Mouse (Mus musculus) heart, embryonic 16.5 days (tissue): ENCODE measurements around the gene Dmrt2. TPM values are rescaled to one million over a fixed set of nuclear protein-coding genes. Genes with fewer than 3 reads are reported as not detected.

ENCODE experiments used
- ATAC-seq: fragments of 200-750 bp; cut with Nextera tagmentation; replicated peaks from 2 replicates; pipeline ENCODE4 v1.8.0; 2017; ENCODE audit warnings: moderate number of reproducible peaks; ENCODE audit not compliant: insufficient read depth, low FRiP score; ENCODE audit errors: extremely low read depth
- H3K27ac ChIP-seq: fragments of 300-500 bp; sonication (generic); 2 replicates; pipeline ENCODE4 v1.5.1; 2014; ENCODE audit warnings: mild to moderate bottlenecking, low read length, control low read depth, moderate library complexity
- H3K27me3 ChIP-seq: fragments of 300-500 bp; sonication (generic); 2 replicates; pipeline ENCODE4 v1.6.1; 2014; ENCODE audit warnings: low read length, mixed read lengths; ENCODE audit not compliant: control insufficient read depth, insufficient read depth
- H3K36me3 ChIP-seq: fragments of 300-500 bp; sonication (generic); 2 replicates; pipeline ENCODE4 v1.6.1; 2014; ENCODE audit not compliant: control insufficient read depth, insufficient read depth
- H3K4me1 ChIP-seq: fragments of 300-500 bp; sonication (generic); 2 replicates; pipeline ENCODE4 v1.6.1; 2014; ENCODE audit warnings: low read length, mixed read lengths; ENCODE audit not compliant: control insufficient read depth, insufficient read depth
- H3K4me2 ChIP-seq: fragments of 300-500 bp; sonication (generic); 2 replicates; pipeline ENCODE4 v1.6.1; 2014; ENCODE audit warnings: low read depth, mild to moderate bottlenecking, control low read depth, low read length
- H3K4me3 ChIP-seq: fragments of 300-500 bp; sonication (generic); 2 replicates; pipeline ENCODE4 v1.5.1; 2014; ENCODE audit warnings: mild to moderate bottlenecking, control low read depth, low read length
- H3K9ac ChIP-seq: fragments of 300-500 bp; sonication (generic); 2 replicates; pipeline ENCODE4 v1.6.1; 2014; ENCODE audit warnings: low read length, control low read depth
- H3K9me3 ChIP-seq: fragments of 300-500 bp; sonication (generic); replicated peaks from 2 replicates; pipeline ENCODE4 v1.6.1; 2016; ENCODE audit warnings: low read length; ENCODE audit not compliant: control insufficient read depth
- WGBS: fragments of 180-500 bp; shearing (Covaris S2); extraction: QIAGEN DNeasy Blood & Tissue Kit; methylation state at CpG from one replicate; pipeline ENCODE4 v1.1.7; 2014; 5-methylcytosine and 5-hydroxymethylcytosine counted together
- polyA plus RNA-seq: library from polyadenylated mRNA; unstranded; fragments of >200 nt; fragmentation: Nextera tagmentation; extraction: Ambion mirVana; gene quantifications from 2 replicates; pipeline ENCODE4 v1.2.1, GENCODE M21; 2015

Dmrt2 gene
- 2.5 and 4.8 TPM in 2 replicates for polyA plus RNA-seq

GRCm38 (mm10) chr19:25672101-25672950 is at the start of gene Dmrt2:
Gene Dmrt2, plus strand, starts transcription at chr19:25672411.
- H3K36me3 ChIP-seq, result no peaks in the 10 kb centered on the region
- ATAC-seq, result peak; percentile 95
- H3K27me3 ChIP-seq, result peaks cover 90% of the 10 kb centered on the region
- H3K4me3 ChIP-seq, result peak within 1 kb of the TSS; percentile 53
- WGBS, result under 1% methylated on average over 44 of the region's 44 CpGs
- H3K4me1 ChIP-seq, result peaks cover 19% of the 10 kb centered on the region
- peak within 1 kb of the TSS; percentile 73 for H3K4me2 ChIP-seq
- H3K9ac ChIP-seq, result peak within 1 kb of the TSS; percentile 3; the same call in 1 of the 2 replicates
- no peaks in the 10 kb centered on the region for H3K9me3 ChIP-seq
- H3K27ac ChIP-seq, result no peak within 1 kb of the TSS

- H3K27me3 ChIP-seq, result peaks cover 48% of the 10 kb centered on the region
- H3K27ac ChIP-seq, result no peak overlapping the region
- no peaks in the 10 kb centered on the region for H3K4me1 ChIP-seq
- no peak for ATAC-seq
- H3K36me3 ChIP-seq, result no peaks in the 10 kb centered on the region
- H3K9me3 ChIP-seq, result no peaks in the 10 kb centered on the region
- no peak overlapping the region for H3K4me3 ChIP-seq
- no peak overlapping the region for H3K9ac ChIP-seq
- H3K4me2 ChIP-seq, result no peak overlapping the region
- 10% methylated on average over 9 of the region's 9 CpGs for WGBS
Measured at GRCm38 (mm10) chr19:25628490-25628889, 43.7 kb upstream of the Dmrt2 start.

- Histone ChIP-seq H3K4me2 (no peak overlapping the region), H3K36me3 (no peaks in the 10 kb centered on the region), H3K27ac (no peak overlapping the region), H3K9ac (no peak overlapping the region), H3K27me3 (peaks cover 4% of the 10 kb centered on the region; the same call in 1 of the 2 replicates), H3K4me1 (no peaks in the 10 kb centered on the region), H3K9me3 (no peaks in the 10 kb centered on the region), H3K4me3 (no peak overlapping the region)
- WGBS, result 74% methylated on average over 5 of the region's 5 CpGs
- no peak for ATAC-seq
Measured at GRCm38 (mm10) chr19:25635119-25635518, 37.1 kb upstream of the Dmrt2 start.

GRCm38 (mm10) chr19:25635622-25636244 is 36.5 kb upstream of the Dmrt2 start:
- WGBS, result 12% methylated on average over 22 of the region's 22 CpGs
- 0 out of 2 replicates have a peak, but pooled peaks cover 2% of the 10 kb centered on the region for H3K27me3 ChIP-seq
- no peaks in the 10 kb centered on the region for H3K36me3 ChIP-seq
- H3K9me3 ChIP-seq, result no peaks in the 10 kb centered on the region
- peak overlapping the region; percentile 66 for H3K4me2 ChIP-seq
- peak overlapping the region; percentile 44 for H3K4me3 ChIP-seq
- ATAC-seq, result no peak; the same call in 1 of the 2 replicates
- no peak overlapping the region for H3K27ac ChIP-seq
- peak overlapping the region; percentile 55 for H3K9ac ChIP-seq
- H3K4me1 ChIP-seq, result no peaks in the 10 kb centered on the region

- Histone ChIP-seq H3K9ac (no peak overlapping the region), H3K9me3 (no peaks in the 10 kb centered on the region), H3K4me2 (no peak overlapping the region), H3K36me3 (no peaks in the 10 kb centered on the region), H3K27me3 (no peaks in the 10 kb centered on the region), H3K4me3 (no peak overlapping the region), H3K4me1 (no peaks in the 10 kb centered on the region), H3K27ac (no peak overlapping the region)
- ATAC-seq, result no peak
- 68% methylated on average over 11 of the region's 11 CpGs for WGBS
Measured at GRCm38 (mm10) chr19:25638766-25639361, 33.3 kb upstream of the Dmrt2 start.

- no peaks in the 10 kb centered on the region for H3K4me1 ChIP-seq
Measured at GRCm38 (mm10) chr19:25641786-25642185, 30.4 kb upstream of the Dmrt2 start.

GRCm38 (mm10) chr19:25647136-25647535 is 25.1 kb upstream of the Dmrt2 start:
- Histone ChIP-seq H3K9ac (no peak overlapping the region), H3K9me3 (no peaks in the 10 kb centered on the region), H3K4me2 (no peak overlapping the region), H3K36me3 (no peaks in the 10 kb centered on the region), H3K4me3 (no peak overlapping the region), H3K4me1 (no peaks in the 10 kb centered on the region), H3K27me3 (no peaks in the 10 kb centered on the region), H3K27ac (no peak overlapping the region)
- 61% methylated on average over 3 of the region's 3 CpGs for WGBS
- ATAC-seq, result no peak

More at GRCm38 (mm10) chr19:25641786-25642185, 30.4 kb upstream of the Dmrt2 start:
- H3K4me3 ChIP-seq, result no peak overlapping the region
- no peaks in the 10 kb centered on the region for H3K36me3 ChIP-seq
- no peak overlapping the region for H3K4me2 ChIP-seq
- H3K9me3 ChIP-seq, result no peaks in the 10 kb centered on the region
- no peak overlapping the region for H3K27ac ChIP-seq
- no peak overlapping the region for H3K9ac ChIP-seq
- WGBS, result 73% methylated on average over 6 of the region's 6 CpGs
- no peaks in the 10 kb centered on the region for H3K27me3 ChIP-seq
- no peak for ATAC-seq

GRCm38 (mm10) chr19:25648701-25649100 is 23.5 kb upstream of the Dmrt2 start:
- no peak for ATAC-seq
- Histone ChIP-seq H3K9ac (no peak overlapping the region), H3K27ac (no peak overlapping the region), H3K36me3 (no peaks in the 10 kb centered on the region), H3K4me1 (no peaks in the 10 kb centered on the region), H3K4me3 (no peak overlapping the region), H3K4me2 (no peak overlapping the region), H3K27me3 (no peaks in the 10 kb centered on the region), H3K9me3 (no peaks in the 10 kb centered on the region)
- 68% methylated on average over 4 of the region's 4 CpGs for WGBS

GRCm38 (mm10) chr19:25650474-25650873 is 21.7 kb upstream of the Dmrt2 start:
- WGBS, result 64% methylated on average over 10 of the region's 10 CpGs
- H3K9ac ChIP-seq, result no peak overlapping the region
- no peak overlapping the region for H3K4me3 ChIP-seq
- H3K27ac ChIP-seq, result no peak overlapping the region
- H3K4me1 ChIP-seq, result no peaks in the 10 kb centered on the region
- H3K27me3 ChIP-seq, result no peaks in the 10 kb centered on the region
- no peak overlapping the region for H3K4me2 ChIP-seq
- no peaks in the 10 kb centered on the region for H3K9me3 ChIP-seq
- ATAC-seq, result no peak
- no peaks in the 10 kb centered on the region for H3K36me3 ChIP-seq
